Comparison of ENCODE assay signal across 8 mouse cellular contexts in genomic region chr8:71368366-71368765, GRCm38 (mm10). TPM values are rescaled to one million over a fixed set of nuclear protein-coding genes. Genes with fewer than 3 reads are reported as not detected.
DNase-seq lines count a peak whose midpoint lies in the region; ATAC-seq and TF ChIP-seq lines count a peak whose summit lies in the region.

No protein-coding gene starts in this region.

- H3K27me3 ChIP-seq in heart, embryonic 14.5 days (ENCODE audit: control insufficient read depth, insufficient read depth, low read length) = no peaks in the 10 kb centered on the region
- no peaks in the 10 kb centered on the region for H3K27me3 ChIP-seq in testis, adult 2 months (ENCODE audit: control insufficient read depth, insufficient read depth, low read length)
- H3K27me3 ChIP-seq in limb, embryonic 14.5 days (ENCODE audit: control insufficient read depth, insufficient read depth, low read length) = no peaks in the 10 kb centered on the region

- peak overlapping the region; percentile 86; the same call in 1 of the 2 replicates for H3K9ac ChIP-seq in heart, embryonic 14.5 days (ENCODE audit: low read length)
- 0 out of 2 replicates have a peak overlapping the region, but pooled peaks have one; percentile 21 for H3K9ac ChIP-seq in limb, embryonic 14.5 days (ENCODE audit: low read depth, low read length, severe bottlenecking)

- peak overlapping the region in 1 of 2 experiments; percentile 95; a peak in 1 of 4 replicates for H3K27ac ChIP-seq in heart, embryonic 14.5 days (replicated peaks in 1 of 2; ENCODE audit: control insufficient read depth in 1 of 2, insufficient read depth in 1 of 2, low read depth in 2 of 2, low read length in 2 of 2)
- H3K27ac ChIP-seq in testis, adult 2 months (ENCODE audit: control insufficient read depth, insufficient read depth, low read depth, low read length) = peak overlapping the region; percentile 56; the same call in 1 of the 2 replicates
- H3K27ac ChIP-seq in limb, embryonic 14.5 days (replicated peaks; ENCODE audit: low read depth, low read length) = no peak overlapping the region

- intact Hi-C loops in heart, postnatal 14 days (cut with DNase I) = loop anchor here (5.0 kb wide), 1 partner anchor 94 kb away; the partner anchor contains the start of genes Abhd8 and Mrpl34

- TF ChIP-seq CTCF in testis, adult 2 months (IDR thresholded peaks at IDR 0.05; ENCODE audit: control insufficient read depth, insufficient read depth, insufficient replicate concordance, low read depth, low read length) = no peak

- H3K4me1 ChIP-seq in heart, embryonic 14.5 days (ENCODE audit: control insufficient read depth in 2 of 2, insufficient read depth in 2 of 2, low read length in 2 of 2) = peaks cover 4 to 24% of the 10 kb centered on the region in 2 experiments
- peaks cover 13% of the 10 kb centered on the region for H3K4me1 ChIP-seq in testis, adult 2 months (ENCODE audit: control insufficient read depth, insufficient read depth, low read length)
- peaks cover 10% of the 10 kb centered on the region for H3K4me1 ChIP-seq in limb, embryonic 14.5 days (ENCODE audit: control insufficient read depth, insufficient read depth, low read length)

- H3K4me3 ChIP-seq in heart, embryonic 14.5 days (ENCODE audit: control insufficient read depth in 1 of 2, insufficient read depth in 1 of 2, low read depth in 1 of 2, low read length in 2 of 2) = no peak overlapping the region
- peak overlapping the region; percentile 95 for H3K4me3 ChIP-seq in testis, adult 2 months (ENCODE audit: control insufficient read depth, low read depth, low read length)
- no peak overlapping the region for H3K4me3 ChIP-seq in limb, embryonic 14.5 days (replicated peaks; ENCODE audit: low read length)

- no peak for DNase-seq in heart, postnatal 14 days
- DNase-seq in testis, postnatal 14 days (ENCODE audit: low spot score) = no peak
- DNase-seq in limb, embryonic 14.5 days (ENCODE audit: low spot score) = no peak
- DNase-seq in layer of hippocampus, postnatal 36 days = no peak
- DNase-seq in right cerebral cortex, postnatal 25 days = no peak

- H3K9me3 ChIP-seq in heart, embryonic 14.5 days (ENCODE audit: control insufficient read depth, low read length) = no peaks in the 10 kb centered on the region
- no peaks in the 10 kb centered on the region for H3K9me3 ChIP-seq in limb, embryonic 14.5 days (ENCODE audit: control insufficient read depth, low read length)

- no peak for ATAC-seq in heart, embryonic 14.5 days (ENCODE audit: insufficient number of reproducible peaks, insufficient read depth, low FRiP score, low read depth)
- no peak for ATAC-seq in limb, embryonic 14.5 days (ENCODE audit: low FRiP score, low read depth)
- no peak for ATAC-seq in activated CD4-positive, CD25-positive, alpha-beta regulatory T cell, adult 4 months

- H3K4me2 ChIP-seq in heart, embryonic 14.5 days (ENCODE audit: low read length) = peak overlapping the region; percentile 70
- peak overlapping the region; percentile 66; the same call in 1 of the 2 replicates for H3K4me2 ChIP-seq in limb, embryonic 14.5 days (replicated peaks; ENCODE audit: low read depth, low read length, severe bottlenecking)

- peak; percentile 46; the same call in 1 of the 2 replicates for TF ChIP-seq POLR2A in testis, adult 2 months (IDR thresholded peaks at IDR 0.05; ENCODE audit: control insufficient read depth, low read depth, low read length)
- no peak for TF ChIP-seq POLR2A in limb, embryonic 14.5 days (IDR thresholded peaks at IDR 0.05; ENCODE audit: borderline replicate concordance, extremely low read depth, insufficient read depth, insufficient read length)

- peaks cover 17% of the 10 kb centered on the region for H3K36me3 ChIP-seq in heart, embryonic 14.5 days (ENCODE audit: control insufficient read depth, insufficient read depth, low read length)
- H3K36me3 ChIP-seq in testis, adult 2 months (ENCODE audit: control insufficient read depth, insufficient read depth, low read length) = no peaks in the 10 kb centered on the region; the same call in 1 of the 2 replicates
- peaks cover 21% of the 10 kb centered on the region for H3K36me3 ChIP-seq in limb, embryonic 14.5 days (ENCODE audit: control insufficient read depth, insufficient read depth, low read length)

RNA-seq across cellular contexts. Expression of gene Use1, which starts 1.7 kb away (rescaled TPM):
- polyA plus RNA-seq in heart, embryonic 14.5 days (2014; fragmentation: Nextera tagmentation; extraction: Ambion mirVana) = 87.1 and 95.4 TPM in 2 replicates
- total RNA-seq in heart, postnatal 14 days (2021) = 100 to 1,000 TPM in 1 of 2 experiments, 10 to 100 TPM in 1; 96.5 to 108 TPM
- polyA plus RNA-seq in testis, adult 2 months (2012; rRNA removed) = 158 and 169 TPM in 2 replicates
- 158 and 189 TPM in 2 replicates for polyA plus RNA-seq in limb, embryonic 14.5 days (2012; rRNA removed)
- polyA plus RNA-seq in limb, embryonic 14.5 days (2014; fragmentation: Nextera tagmentation; extraction: Ambion mirVana) = 114 and 128 TPM in 2 replicates
- 100 to 1,000 TPM; 302 to 322 TPM for polyA plus RNA-seq in activated CD4-positive, CD25-positive, alpha-beta regulatory T cell, adult 4 months (2017; shearing (Covaris generic))
- 100 to 1,000 TPM; 105 to 108 TPM for total RNA-seq in layer of hippocampus, postnatal 36 days (2021)

RNA-seq across cellular contexts. Expression of gene Ocel1, which starts 2.7 kb away (rescaled TPM):
- 3.6 TPM in 2 replicates for polyA plus RNA-seq in heart, embryonic 14.5 days (2014; fragmentation: Nextera tagmentation; extraction: Ambion mirVana)
- total RNA-seq in heart, postnatal 14 days (2021) = 10 to 100 TPM; 10.4 to 10.7 TPM
- 36.5 and 45.0 TPM in 2 replicates for polyA plus RNA-seq in testis, adult 2 months (2012; rRNA removed)
- 4.2 and 4.6 TPM in 2 replicates for polyA plus RNA-seq in limb, embryonic 14.5 days (2012; rRNA removed)
- polyA plus RNA-seq in limb, embryonic 14.5 days (2014; fragmentation: Nextera tagmentation; extraction: Ambion mirVana) = 3.8 and 4.3 TPM in 2 replicates
- polyA plus RNA-seq in activated CD4-positive, CD25-positive, alpha-beta regulatory T cell, adult 4 months (2017; shearing (Covaris generic)) = 1 to 10 TPM; 3.7 to 4.9 TPM
- total RNA-seq in layer of hippocampus, postnatal 36 days (2021) = 10 to 100 TPM; 12.1 to 14.1 TPM

RNA-seq across cellular contexts. Expression of gene Nr2f6, which starts 13.4 kb away (rescaled TPM):
- 57.1 and 62.4 TPM in 2 replicates for polyA plus RNA-seq in heart, embryonic 14.5 days (2014; fragmentation: Nextera tagmentation; extraction: Ambion mirVana)
- 10 to 100 TPM; 48.5 to 52.3 TPM for total RNA-seq in heart, postnatal 14 days (2021)
- polyA plus RNA-seq in testis, adult 2 months (2012; rRNA removed) = 10.2 and 10.8 TPM in 2 replicates
- 80.8 and 113 TPM in 2 replicates for polyA plus RNA-seq in limb, embryonic 14.5 days (2012; rRNA removed)
- 63.1 and 66.9 TPM in 2 replicates for polyA plus RNA-seq in limb, embryonic 14.5 days (2014; fragmentation: Nextera tagmentation; extraction: Ambion mirVana)
- polyA plus RNA-seq in activated CD4-positive, CD25-positive, alpha-beta regulatory T cell, adult 4 months (2017; shearing (Covaris generic)) = under 1 TPM in 1 of 2 experiments, not detected in 1; 0.45 TPM
- 10 to 100 TPM; 42.6 to 47.1 TPM for total RNA-seq in layer of hippocampus, postnatal 36 days (2021)

RNA-seq across cellular contexts. Expression of gene Ushbp1, which starts 27.2 kb away (rescaled TPM):
- 10.8 TPM in 2 replicates for polyA plus RNA-seq in heart, embryonic 14.5 days (2014; fragmentation: Nextera tagmentation; extraction: Ambion mirVana)
- 10 to 100 TPM; 40.5 to 45.1 TPM for total RNA-seq in heart, postnatal 14 days (2021)
- 1.3 and 1.8 TPM in 2 replicates for polyA plus RNA-seq in testis, adult 2 months (2012; rRNA removed)
- polyA plus RNA-seq in limb, embryonic 14.5 days (2012; rRNA removed) = 15.7 and 16.7 TPM in 2 replicates
- polyA plus RNA-seq in limb, embryonic 14.5 days (2014; fragmentation: Nextera tagmentation; extraction: Ambion mirVana) = 7.6 and 9.1 TPM in 2 replicates
- under 1 TPM in 1 of 2 experiments, not detected in 1; 0.28 TPM for polyA plus RNA-seq in activated CD4-positive, CD25-positive, alpha-beta regulatory T cell, adult 4 months (2017; shearing (Covaris generic))
- total RNA-seq in layer of hippocampus, postnatal 36 days (2021) = 1 to 10 TPM; 3.6 to 5.1 TPM

RNA-seq across cellular contexts. Expression of gene Babam1, which starts 28.3 kb away (rescaled TPM):
- polyA plus RNA-seq in heart, embryonic 14.5 days (2014; fragmentation: Nextera tagmentation; extraction: Ambion mirVana) = 84.5 and 86.1 TPM in 2 replicates
- 10 to 100 TPM; 57.0 to 62.9 TPM for total RNA-seq in heart, postnatal 14 days (2021)
- 70.6 and 76.6 TPM in 2 replicates for polyA plus RNA-seq in testis, adult 2 months (2012; rRNA removed)
- polyA plus RNA-seq in limb, embryonic 14.5 days (2012; rRNA removed) = 117 and 122 TPM in 2 replicates
- 87.7 and 88.6 TPM in 2 replicates for polyA plus RNA-seq in limb, embryonic 14.5 days (2014; fragmentation: Nextera tagmentation; extraction: Ambion mirVana)
- 10 to 100 TPM; 59.2 to 67.9 TPM for polyA plus RNA-seq in activated CD4-positive, CD25-positive, alpha-beta regulatory T cell, adult 4 months (2017; shearing (Covaris generic))
- 10 to 100 TPM; 92.1 to 93.4 TPM for total RNA-seq in layer of hippocampus, postnatal 36 days (2021)
